Mouse (Mus musculus) limb, embryonic 14.5 days (tissue): ENCODE data around the gene Hyal1. TPM values are rescaled to one million over a fixed set of nuclear protein-coding genes. Genes with fewer than 3 reads are reported as not detected.
A peak's percentile ranks its signal among the peaks of the same experiment; 100 is the strongest.

ENCODE experiments used
- ATAC-seq: fragments of 200-750 bp; cut with Nextera tagmentation; 2 replicates; pipeline ENCODE4 v1.8.0; 2017; ENCODE audit warnings: low read depth, moderate number of reproducible peaks, moderate TSS enrichment; ENCODE audit not compliant: low FRiP score
- DNase-seq: peaks from one replicate; pipeline ENCODE4 v3.0.0-alpha.2; 2015; ENCODE audit warnings: low spot score
- H3K27ac ChIP-seq: fragments of 300-500 bp; sonication (generic); replicated peaks from 2 replicates; pipeline ENCODE4 v1.5.1; 2014; ENCODE audit warnings: low read depth, mild to moderate bottlenecking, low read length, moderate library complexity, mixed read lengths
- H3K27me3 ChIP-seq: fragments of 300-500 bp; sonication (generic); 2 replicates; pipeline ENCODE4 v1.6.1; 2014; ENCODE audit warnings: low read length, mixed read lengths; ENCODE audit not compliant: control insufficient read depth, insufficient read depth
- H3K36me3 ChIP-seq: fragments of 300-500 bp; sonication (generic); 2 replicates; pipeline ENCODE4 v1.6.1; 2014; ENCODE audit warnings: mild to moderate bottlenecking, low read length, moderate library complexity, mixed read lengths; ENCODE audit not compliant: control insufficient read depth, insufficient read depth
- H3K4me1 ChIP-seq: fragments of 300-500 bp; sonication (generic); 2 replicates; pipeline ENCODE4 v1.6.1; 2014; ENCODE audit warnings: antibody characterized with exemption, low read length, mixed read lengths; ENCODE audit not compliant: control insufficient read depth, insufficient read depth
- H3K4me2 ChIP-seq: fragments of 300-500 bp; sonication (generic); replicated peaks from 2 replicates; pipeline ENCODE4 v1.6.1; 2014; ENCODE audit warnings: low read depth, mild to moderate bottlenecking, low read length, moderate library complexity; ENCODE audit not compliant: severe bottlenecking
- H3K4me3 ChIP-seq: fragments of 300-500 bp; sonication (generic); replicated peaks from 2 replicates; pipeline ENCODE4 v1.5.1; 2014; ENCODE audit warnings: low read length
- H3K9ac ChIP-seq: fragments of 300-500 bp; sonication (generic); 2 replicates; pipeline ENCODE4 v1.6.1; 2014; ENCODE audit warnings: mild to moderate bottlenecking, low read depth, low read length, moderate library complexity; ENCODE audit not compliant: severe bottlenecking
- H3K9me3 ChIP-seq: fragments of 300-500 bp; sonication (generic); 2 replicates; pipeline ENCODE4 v1.6.1; 2016; ENCODE audit warnings: low read length; ENCODE audit not compliant: control insufficient read depth
- POLR2A ChIP-seq: fragments of 200-500 bp; IDR thresholded peaks from 2 replicates; pipeline ENCODE4 v1.8.0; 2012; ENCODE audit warnings: inconsistent platforms, mild to moderate bottlenecking, moderate library complexity, borderline replicate concordance; ENCODE audit not compliant: insufficient read depth, insufficient read length; ENCODE audit errors: extremely low read depth
- WGBS: fragments of 180-500 bp; shearing (Covaris S2); extraction: QIAGEN DNeasy Blood & Tissue Kit; methylation state at CpG from one replicate; pipeline ENCODE4 v1.1.7; 2014; 5-methylcytosine and 5-hydroxymethylcytosine counted together
- polyA plus RNA-seq, 2 experiments: library from polyadenylated mRNA; depleted of rRNA in 1 of 2; stranded (reverse) in 1 of 2; unstranded in 1 of 2; fragments of >200 nt; fragmentation: Nextera tagmentation in 1 of 2; extraction: Ambion mirVana in 1 of 2; gene quantifications; 2 replicates each; pipeline versions ENCODE4 v1.2.1 to v1.2.3; 2012 to 2014

Hyal1 gene
- polyA plus RNA-seq, 2 experiments = 6.9 to 11.1 TPM

DNA sequence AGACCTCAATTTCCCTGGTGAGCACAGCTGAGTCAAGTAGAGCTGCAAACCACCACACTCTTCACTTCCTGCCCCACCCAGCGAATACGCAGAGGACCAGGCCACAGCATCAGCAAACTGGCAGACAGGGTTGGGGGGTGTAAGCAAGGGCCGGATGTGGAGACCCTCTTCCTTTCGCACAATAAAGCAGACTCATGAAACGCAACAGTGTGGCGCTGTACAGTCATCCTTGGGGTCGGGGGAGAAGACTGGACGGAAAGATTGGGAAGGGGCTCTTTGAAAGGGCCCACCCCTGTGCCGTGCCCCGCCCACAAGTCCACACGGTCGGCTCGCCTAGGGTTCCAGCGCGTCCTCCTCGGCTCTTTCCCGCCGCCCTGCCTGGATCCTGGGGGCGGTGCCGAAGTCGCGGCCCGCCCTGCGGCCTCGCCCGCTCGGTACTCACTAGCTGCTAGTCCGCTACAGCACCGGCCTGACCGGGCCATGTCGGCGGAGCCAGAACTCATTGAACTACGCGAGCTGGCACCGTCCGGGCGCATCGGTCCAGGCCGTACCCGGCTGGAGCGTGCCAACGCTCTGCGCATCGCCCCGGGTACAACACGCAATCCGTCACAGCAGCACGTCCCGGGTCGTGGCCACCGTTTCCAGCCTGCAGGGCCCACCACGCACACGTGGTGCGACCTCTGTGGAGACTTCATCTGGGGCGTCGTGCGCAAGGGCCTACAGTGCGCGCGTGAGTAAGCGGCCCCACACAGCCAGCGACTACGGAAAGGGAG, 25.4 kb upstream of the Hyal1 start, which contains the start of gene Rassf1:
Gene Rassf1, plus strand, starts transcription at position 439 of the 773 bp plus-strand sequence.
- under 1% methylated on average over 55 of the region's 63 CpGs for WGBS
- H3K9ac ChIP-seq = peak within 1 kb of the TSS; percentile 69
- no peaks in the 10 kb centered on the region for H3K9me3 ChIP-seq
- H3K4me1 ChIP-seq = peaks cover 52% of the 10 kb centered on the region
- H3K27ac ChIP-seq = peak within 1 kb of the TSS; percentile 85
- no peaks in the 10 kb centered on the region for H3K27me3 ChIP-seq
- H3K36me3 ChIP-seq = peaks cover 4% of the 10 kb centered on the region; the same call in 1 of the 2 replicates
- peak within 1 kb of the TSS; percentile 85 for H3K4me3 ChIP-seq
- peak; percentile 52; the same call in 1 of the 2 replicates for TF ChIP-seq POLR2A
- ATAC-seq (peak; percentile 58), DNase-seq (peak; percentile 83)
- H3K4me2 ChIP-seq = peak within 1 kb of the TSS; percentile 98

DNA sequence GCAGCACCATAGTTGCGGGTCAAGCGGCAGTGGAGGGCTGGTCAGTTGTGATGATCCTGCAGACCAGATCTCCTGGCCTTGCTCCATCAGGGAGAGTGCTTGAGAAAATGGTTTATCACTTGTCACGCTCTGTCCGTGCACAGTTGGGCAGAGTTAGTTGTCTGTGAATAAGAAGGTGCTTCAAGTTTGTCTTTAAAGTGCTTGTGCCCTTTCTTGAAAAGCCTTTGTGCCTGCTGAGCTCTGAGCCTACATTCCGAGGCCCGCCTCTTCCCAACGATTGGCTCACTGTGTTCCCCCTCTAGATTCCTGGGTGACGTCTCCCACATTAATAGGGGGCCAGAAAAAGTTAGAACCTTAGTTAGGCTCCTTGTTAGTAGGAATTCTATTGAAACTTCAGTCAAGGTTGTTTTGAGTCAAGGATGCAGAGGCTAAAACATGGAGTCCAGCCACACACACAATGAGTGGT, 24.8 kb upstream of the Hyal1 start:
- DNase-seq (peak; percentile 64), ATAC-seq (no peak)
- Histone ChIP-seq H3K36me3 (peaks cover 10% of the 10 kb centered on the region), H3K4me3 (peak overlapping the region; percentile 85), H3K27me3 (no peaks in the 10 kb centered on the region), H3K27ac (peak overlapping the region; percentile 85), H3K9ac (peak overlapping the region; percentile 69), H3K4me2 (peak overlapping the region; percentile 98), H3K4me1 (peaks cover 52% of the 10 kb centered on the region), H3K9me3 (no peaks in the 10 kb centered on the region)
- 7% methylated on average over 8 of the region's 8 CpGs for WGBS
- TF ChIP-seq POLR2A = no peak

DNA sequence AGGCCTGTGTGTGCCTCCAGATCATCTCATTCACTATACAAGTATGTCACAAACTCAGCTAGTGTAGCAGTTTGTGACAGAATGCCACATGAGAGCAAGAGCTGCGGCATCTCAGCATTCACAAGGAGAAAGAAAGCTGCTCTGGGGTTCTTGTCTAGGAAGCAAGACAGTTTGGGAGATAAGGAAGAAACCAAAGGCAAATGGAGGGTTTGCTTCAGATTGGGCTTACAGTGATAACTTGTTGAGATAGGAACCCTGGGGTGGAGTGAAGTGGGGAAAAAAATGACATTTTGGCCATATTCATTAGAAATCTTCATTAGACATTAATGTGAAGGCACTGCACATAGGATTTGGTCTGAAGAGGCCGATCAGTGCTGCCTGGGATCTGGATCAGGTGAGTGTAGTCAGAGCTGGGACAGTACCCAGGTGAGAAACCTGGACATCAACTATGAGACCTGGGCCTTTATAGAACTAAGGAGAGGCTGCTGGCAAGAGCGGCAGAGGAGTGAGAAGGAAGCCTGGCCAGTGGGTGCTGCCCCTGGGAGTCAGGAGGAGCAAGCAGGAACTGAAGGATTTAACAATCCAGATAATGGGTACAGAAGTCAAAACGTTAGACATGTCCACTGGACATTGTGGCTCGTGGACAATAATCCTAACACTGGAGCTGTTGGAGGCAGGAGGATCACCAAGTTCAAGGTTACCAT, 23.9 kb upstream of the Hyal1 start:
- no peaks in the 10 kb centered on the region for H3K27me3 ChIP-seq
- peak overlapping the region; percentile 60; the same call in 1 of the 2 replicates for H3K9ac ChIP-seq
- DNase-seq = no peak
- 67% methylated on average over 5 of the region's 5 CpGs for WGBS
- H3K9me3 ChIP-seq = no peaks in the 10 kb centered on the region
- H3K4me1 ChIP-seq = peaks cover 44% of the 10 kb centered on the region
- peak overlapping the region; percentile 98 for H3K4me2 ChIP-seq
- no peak for ATAC-seq
- H3K36me3 ChIP-seq = peaks cover 20% of the 10 kb centered on the region
- TF ChIP-seq POLR2A = no peak
- H3K4me3 ChIP-seq = peak overlapping the region; percentile 85
- peak overlapping the region; percentile 85; the same call in 1 of the 2 replicates for H3K27ac ChIP-seq

DNA sequence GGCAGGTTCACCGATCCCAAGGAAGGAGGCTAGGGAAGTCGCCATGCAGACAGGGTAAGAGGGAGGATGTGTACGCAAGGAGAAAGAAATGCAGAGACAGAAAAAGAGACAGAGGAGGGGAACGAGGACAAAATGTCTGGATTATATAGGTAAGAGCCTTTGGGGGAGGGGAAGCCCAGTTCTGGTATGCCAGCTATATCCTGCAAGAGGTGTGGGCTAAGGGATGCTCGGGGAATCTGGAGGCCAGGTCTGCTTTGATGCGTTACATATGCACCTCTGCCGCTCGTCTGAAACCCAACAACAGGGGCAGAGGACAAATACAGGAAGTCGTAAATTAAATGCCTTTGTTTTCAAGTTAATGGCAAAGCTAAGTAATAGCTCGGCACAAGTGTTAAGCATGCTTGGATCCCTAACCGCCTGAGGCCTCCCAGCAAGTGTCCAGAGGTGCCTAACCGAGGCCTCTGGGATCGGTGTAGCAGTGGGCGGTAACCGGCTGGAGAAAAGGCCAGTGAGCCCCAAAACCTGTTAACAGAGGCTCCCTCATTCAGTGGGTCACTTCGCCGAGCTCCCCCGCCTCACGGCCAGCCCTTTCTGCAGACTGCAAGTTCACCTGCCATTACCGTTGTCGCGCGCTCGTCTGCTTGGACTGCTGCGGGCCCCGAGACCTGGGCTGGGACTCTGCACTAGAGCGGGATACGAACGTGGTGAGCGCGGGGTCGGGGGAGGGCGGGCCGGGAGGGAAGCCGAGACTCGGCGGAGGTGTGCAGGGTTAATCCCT, 23.0 kb upstream of the Hyal1 start:
- ATAC-seq (peak; percentile 18), DNase-seq (no peak)
- Histone ChIP-seq H3K27me3 (no peaks in the 10 kb centered on the region), H3K27ac (peak overlapping the region; percentile 79), H3K4me2 (peak overlapping the region; percentile 98), H3K4me1 (peaks cover 44% of the 10 kb centered on the region), H3K9ac (peak overlapping the region; percentile 60), H3K36me3 (peaks cover 29% of the 10 kb centered on the region), H3K4me3 (peak overlapping the region; percentile 85), H3K9me3 (no peaks in the 10 kb centered on the region)
- 7% methylated on average over 37 of the region's 37 CpGs for WGBS
- TF ChIP-seq POLR2A = no peak
